Mouse (Mus musculus) kidney, adult 9 months (tissue): Measurements from ENCODE around the gene Plekho2.

Experiments
- DNase-seq: peaks from one replicate; pipeline ENCODE4 v3.0.0; 2022

Plekho2 gene

GRCm38 (mm10) chr9:65586406-65587269 is 6.8 kb upstream of the Plekho2 start, which contains the start of gene Pif1:
TSS of gene Pif1 (plus strand) at chr9:65587160.
- DNase-seq, result peak; percentile 87

- DNase-seq, result peak; percentile 81
Observed at GRCm38 (mm10) chr9:65583045-65583444, 3.2 kb upstream of the Plekho2 start.

- peak; percentile 92 for DNase-seq
Observed at GRCm38 (mm10) chr9:65580401-65581256, 789 bp upstream of the Plekho2 start.

- DNase-seq, result peak; percentile 64
Observed at GRCm38 (mm10) chr9:65578801-65579249, 1.0 kb downstream of the Plekho2 start.

GRCm38 (mm10) chr9:65577511-65578196 is 2.2 kb downstream of the Plekho2 start:
- no peak for DNase-seq

- no peak for DNase-seq
Observed at GRCm38 (mm10) chr9:65576861-65577510, 2.9 kb downstream of the Plekho2 start.

- no peak for DNase-seq
Observed at GRCm38 (mm10) chr9:65575393-65576196, 4.2 kb downstream of the Plekho2 start.

GRCm38 (mm10) chr9:65574513-65575392 is 5.1 kb downstream of the Plekho2 start:
- no peak for DNase-seq

GRCm38 (mm10) chr9:65572837-65573236 is 7.0 kb downstream of the Plekho2 start:
- no peak for DNase-seq

- DNase-seq, result no peak
Observed at GRCm38 (mm10) chr9:65569491-65569971, 10.3 kb downstream of the Plekho2 start.

- DNase-seq, result no peak
Observed at GRCm38 (mm10) chr9:65568787-65569186, 11.1 kb downstream of the Plekho2 start.

GRCm38 (mm10) chr9:65564698-65565097 is 15.1 kb downstream of the Plekho2 start:
- no peak for DNase-seq

- no peak for DNase-seq
Observed at GRCm38 (mm10) chr9:65563073-65563472, 16.8 kb downstream of the Plekho2 start.

- peak; percentile 57 for DNase-seq
Observed at GRCm38 (mm10) chr9:65562081-65562506, 17.7 kb downstream of the Plekho2 start.

GRCm38 (mm10) chr9:65561016-65561415 is 18.8 kb downstream of the Plekho2 start:
- peak; percentile 64 for DNase-seq

- no peak for DNase-seq
Observed at GRCm38 (mm10) chr9:65558806-65559205, 21.0 kb downstream of the Plekho2 start.

GRCm38 (mm10) chr9:65556979-65557378 is 22.9 kb downstream of the Plekho2 start:
- DNase-seq, result no peak

- no peak for DNase-seq
Observed at GRCm38 (mm10) chr9:65556349-65556748, 23.5 kb downstream of the Plekho2 start.

GRCm38 (mm10) chr9:65555621-65556020 is 24.2 kb downstream of the Plekho2 start:
- no peak for DNase-seq

GRCm38 (mm10) chr9:65555001-65555405 is 24.8 kb downstream of the Plekho2 start:
- DNase-seq, result no peak
